In genomic region chr3:128525427-128525826, GRCm38 (mm10) we compare ENCODE assay signal across 31 mouse cellular contexts.
"Had no signal": no experiment of that assay in that cellular context is flagged by ENCODE, and none has a peak within 500 bp of the region (broad histone marks: within the 10 kb centered on the region; RNA-seq: fewer than 3 reads in every experiment).

No protein-coding gene starts in this region.

- H3K9ac ChIP-seq: limb, embryonic 12.5 days; limb, embryonic 13.5 days; limb, embryonic 15.5 days; liver, embryonic 12.5 days; liver, embryonic 13.5 days; liver, embryonic 14.5 days; liver, embryonic 15.5 days; liver, postnatal 0 days; lung, embryonic 14.5 days; lung, embryonic 15.5 days; midbrain, embryonic 12.5 days; midbrain, embryonic 13.5 days; midbrain, embryonic 15.5 days had no signal

- ATAC-seq: liver, embryonic 12.5 days; liver, postnatal 0 days; lung, postnatal 0 days; midbrain, embryonic 13.5 days; midbrain, embryonic 15.5 days; midbrain, embryonic 16.5 days had no signal

- H3K4me3 ChIP-seq: limb, embryonic 10.5 days; limb, embryonic 12.5 days; limb, embryonic 13.5 days; limb, embryonic 15.5 days; liver, embryonic 12.5 days; liver, embryonic 13.5 days; liver, embryonic 15.5 days; lung, embryonic 15.5 days; megakaryocyte, embryonic 14.5 days; midbrain, embryonic 10.5 days; midbrain, embryonic 12.5 days; midbrain, embryonic 13.5 days; midbrain, embryonic 15.5 days; myocyte had no signal

- H3K27ac ChIP-seq: limb, embryonic 10.5 days; limb, embryonic 12.5 days; limb, embryonic 13.5 days; limb, embryonic 15.5 days; liver, embryonic 12.5 days; liver, embryonic 13.5 days; liver, embryonic 14.5 days; liver, embryonic 15.5 days; lung, embryonic 15.5 days; macrophage; midbrain, embryonic 10.5 days; midbrain, embryonic 12.5 days; midbrain, embryonic 13.5 days; midbrain, embryonic 15.5 days had no signal

- H3K27me3 ChIP-seq: limb, embryonic 15.5 days; liver, embryonic 12.5 days; liver, embryonic 13.5 days; liver, embryonic 15.5 days; lung, embryonic 15.5 days; megakaryocyte, embryonic 14.5 days; midbrain, embryonic 12.5 days; midbrain, embryonic 13.5 days; midbrain, embryonic 15.5 days had no signal

- DNase-seq: left cerebral cortex, postnatal 4 days; liver; liver, embryonic 13.5 days; liver, postnatal 0 days; lung, adult 18-20 months; lung, adult 2 months; lung, embryonic 14.5 days; lung, postnatal 10 days; lung, postnatal 14 days; lung, postnatal 36 days; lung, postnatal 4 days; midbrain, embryonic 14.5 days had no signal

- H3K36me3 ChIP-seq: limb, embryonic 10.5 days; limb, embryonic 12.5 days; limb, embryonic 13.5 days; limb, embryonic 15.5 days; liver, embryonic 12.5 days; liver, embryonic 13.5 days; liver, embryonic 15.5 days; lung, embryonic 15.5 days; midbrain, embryonic 10.5 days; midbrain, embryonic 12.5 days; midbrain, embryonic 13.5 days; midbrain, embryonic 15.5 days had no signal

- H3K4me2 ChIP-seq: limb, embryonic 12.5 days; limb, embryonic 13.5 days; limb, embryonic 15.5 days; liver, embryonic 11.5 days; liver, embryonic 12.5 days; liver, embryonic 13.5 days; liver, embryonic 15.5 days; lung, embryonic 14.5 days; lung, embryonic 15.5 days; midbrain, embryonic 11.5 days; midbrain, embryonic 12.5 days; midbrain, embryonic 13.5 days; midbrain, embryonic 15.5 days had no signal

- H3K4me1 ChIP-seq: limb, embryonic 10.5 days; limb, embryonic 12.5 days; limb, embryonic 15.5 days; liver, embryonic 12.5 days; liver, embryonic 13.5 days; liver, embryonic 15.5 days; megakaryocyte, embryonic 14.5 days; midbrain, embryonic 10.5 days had no signal

- H3K9me3 ChIP-seq: limb, embryonic 10.5 days; limb, embryonic 15.5 days; liver, embryonic 12.5 days; liver, embryonic 13.5 days; liver, embryonic 15.5 days; lung, embryonic 15.5 days; midbrain, embryonic 10.5 days; midbrain, embryonic 12.5 days; midbrain, embryonic 13.5 days; midbrain, embryonic 15.5 days had no signal
